Mouse (Mus musculus) erythroblast, adult 5-6 weeks (primary cell): Measurements from ENCODE around the gene 9530053A07Rik. TPM values are rescaled to one million over a fixed set of nuclear protein-coding genes. Genes with fewer than 3 reads are reported as not detected.
"Not testable (repeated sequence)": the region's sequence is repeated elsewhere in the genome, so short reads cannot be mapped to it uniquely, and the experiment has no call there.

Experiments
- ATAC-seq: replicated peaks from 2 replicates; pipeline ENCODE4 v1.8.0; 2016; ENCODE audit warnings: moderate number of reproducible peaks, mild to moderate bottlenecking, moderate TSS enrichment, inconsistent platforms; ENCODE audit not compliant: poor library complexity, low FRiP score, severe bottlenecking
- total RNA-seq, 2 experiments: library from RNA; stranded (forward) in 1 of 2; stranded (reverse) in 1 of 2; fragments of 150-400 nt in 1 of 2; fragments of 200-764, 138-1000 nt in 1 of 2; gene quantifications; 2 replicates each; pipeline versions ENCODE4 v1.2.3 to v1.2.4; 2015 to 2017; ENCODE audit warnings: low replicate concordance in 2 of 2

9530053A07Rik gene
- total RNA-seq (2015; ENCODE audit: low replicate concordance) (not detected in 2 replicates), total RNA-seq (2017; ENCODE audit: low replicate concordance) (0.28 TPM in 1 of 2 replicates, not detected in the other)

GRCm38 (mm10) chr7:28129166-28129565, at the start of gene 9530053A07Rik:
Gene 9530053A07Rik (plus strand): TSS chr7:28129466.
- no peak for ATAC-seq

GRCm38 (mm10) chr7:28084215-28084614, 45.1 kb upstream of the 9530053A07Rik start:
- no peak for ATAC-seq

- no peak for ATAC-seq
Observed at GRCm38 (mm10) chr7:28086236-28086635, 43.0 kb upstream of the 9530053A07Rik start.

DNA sequence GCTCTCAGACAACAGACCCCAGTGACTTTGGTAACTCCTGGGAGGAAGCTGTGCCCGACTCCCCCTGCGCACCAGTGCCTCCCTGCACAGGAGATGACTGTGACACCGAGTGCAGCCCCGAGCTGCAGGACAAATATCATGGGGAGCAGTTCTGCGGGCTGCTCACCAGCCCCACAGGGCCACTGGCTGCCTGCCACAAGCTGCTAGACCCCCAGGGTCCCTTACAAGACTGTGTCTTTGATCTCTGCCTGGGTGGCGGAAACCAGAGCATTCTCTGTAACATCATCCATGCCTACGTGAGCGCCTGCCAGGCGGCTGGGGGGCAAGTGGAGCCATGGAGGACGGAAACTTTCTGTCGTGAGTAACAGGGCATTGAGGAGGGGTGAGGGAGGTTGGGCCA, 35.7 kb upstream of the 9530053A07Rik start:
- ATAC-seq, result no peak

GRCm38 (mm10) chr7:28099101-28099500, 30.2 kb upstream of the 9530053A07Rik start:
- no peak for ATAC-seq

- no peak for ATAC-seq
Observed at GRCm38 (mm10) chr7:28100596-28101590, 28.4 kb upstream of the 9530053A07Rik start.

- ATAC-seq, result not testable (repeated sequence)
Observed at GRCm38 (mm10) chr7:28102936-28103335, 26.3 kb upstream of the 9530053A07Rik start.

DNA sequence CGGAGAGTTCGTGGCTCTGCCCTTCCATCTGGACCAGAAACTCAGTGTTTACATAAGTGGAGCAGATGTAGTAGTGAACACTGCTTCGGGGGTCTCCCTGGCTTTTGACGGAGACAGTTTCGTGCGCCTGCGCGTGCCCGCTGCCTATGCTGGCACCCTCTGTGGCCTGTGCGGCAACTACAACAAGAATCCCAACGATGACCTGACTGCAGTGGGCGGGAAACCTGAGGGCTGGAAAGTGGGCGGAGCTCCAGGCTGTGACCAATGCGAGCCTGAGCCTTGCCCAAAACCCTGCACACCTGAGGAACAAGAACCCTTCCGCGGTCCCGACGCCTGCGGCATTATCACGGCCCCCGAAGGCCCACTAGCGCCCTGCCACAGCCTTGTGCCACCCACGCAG, 24.6 kb upstream of the 9530053A07Rik start:
- ATAC-seq, result no peak

DNA sequence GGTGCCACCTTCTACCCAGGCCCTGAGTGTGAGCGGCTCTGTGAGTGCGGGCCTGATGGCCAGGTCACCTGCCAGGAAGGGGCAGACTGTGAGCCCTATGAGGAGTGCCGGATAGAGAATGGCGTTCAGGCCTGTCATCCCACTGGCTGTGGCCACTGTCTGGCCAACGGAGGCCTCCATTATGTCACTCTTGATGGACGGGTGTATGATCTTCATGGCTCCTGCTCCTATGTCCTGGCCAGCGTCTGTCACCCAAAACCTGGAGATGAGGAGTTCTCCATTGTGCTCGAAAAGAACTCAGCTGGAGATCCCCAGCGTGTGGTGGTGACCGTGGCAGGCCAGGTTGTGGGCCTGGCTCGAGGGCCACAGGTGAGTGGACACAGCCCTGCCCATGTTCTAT, 23.0 kb upstream of the 9530053A07Rik start:
- no peak; the same call in 1 of the 2 replicates for ATAC-seq

GRCm38 (mm10) chr7:28114648-28115047, 14.6 kb upstream of the 9530053A07Rik start:
- ATAC-seq, result no peak

GRCm38 (mm10) chr7:28137613-28138012, 8.3 kb downstream of the 9530053A07Rik start:
- no peak for ATAC-seq

GRCm38 (mm10) chr7:28148263-28148662, 19.0 kb downstream of the 9530053A07Rik start:
- ATAC-seq, result 0 out of 2 replicates have a peak, but pooled peaks have one; percentile 53

DNA sequence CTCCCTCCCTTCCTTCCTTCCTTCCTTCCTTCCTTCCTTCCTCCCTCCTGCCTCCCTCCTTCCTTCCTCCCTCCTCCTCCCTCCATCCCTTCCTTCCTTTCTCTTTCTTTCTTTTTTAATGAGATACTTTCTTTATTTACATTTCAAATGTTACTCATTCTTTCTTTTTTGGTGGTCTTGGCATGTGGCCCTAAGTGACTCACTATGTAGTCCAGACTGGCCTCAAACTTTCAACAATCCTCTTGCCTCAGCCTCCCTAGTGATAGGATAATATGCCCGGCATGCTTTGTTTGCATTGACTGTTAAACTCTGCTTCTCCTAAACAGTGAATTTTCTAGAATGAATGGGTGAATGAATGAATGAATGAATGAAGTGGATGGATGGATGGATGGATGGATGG, 20.6 kb downstream of the 9530053A07Rik start:
- ATAC-seq, result no peak

DNA sequence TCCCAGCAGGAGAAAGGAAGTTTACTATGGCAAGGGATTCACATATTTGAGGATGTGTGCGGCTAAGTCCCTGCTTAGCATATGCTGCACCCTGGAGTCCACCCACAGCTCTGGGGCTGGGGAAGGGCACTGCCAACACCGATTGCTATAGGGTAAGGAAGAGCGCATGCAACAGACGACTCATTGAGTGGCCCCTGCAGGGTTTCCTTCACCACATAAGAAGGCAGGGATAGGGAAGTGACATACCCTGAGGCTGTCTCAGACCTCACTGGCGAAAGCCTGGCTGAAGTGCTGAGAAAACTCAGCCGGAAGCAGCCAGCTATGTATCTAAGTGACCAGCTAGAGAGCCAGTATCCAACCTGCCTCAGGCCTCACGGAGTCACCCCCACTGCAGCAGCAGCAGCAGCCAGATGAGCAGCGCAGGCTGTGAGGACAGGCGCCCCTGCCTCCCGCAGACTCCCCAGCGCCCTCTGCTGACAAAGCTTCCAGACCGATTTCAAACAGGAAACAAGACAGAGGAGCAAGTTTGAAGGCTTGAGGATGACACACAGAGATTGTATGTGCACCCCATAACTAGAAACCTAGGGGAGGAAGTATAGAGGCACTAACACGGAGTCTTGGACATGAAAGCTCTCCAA, 22.4 kb downstream of the 9530053A07Rik start:
- no peak for ATAC-seq

DNA sequence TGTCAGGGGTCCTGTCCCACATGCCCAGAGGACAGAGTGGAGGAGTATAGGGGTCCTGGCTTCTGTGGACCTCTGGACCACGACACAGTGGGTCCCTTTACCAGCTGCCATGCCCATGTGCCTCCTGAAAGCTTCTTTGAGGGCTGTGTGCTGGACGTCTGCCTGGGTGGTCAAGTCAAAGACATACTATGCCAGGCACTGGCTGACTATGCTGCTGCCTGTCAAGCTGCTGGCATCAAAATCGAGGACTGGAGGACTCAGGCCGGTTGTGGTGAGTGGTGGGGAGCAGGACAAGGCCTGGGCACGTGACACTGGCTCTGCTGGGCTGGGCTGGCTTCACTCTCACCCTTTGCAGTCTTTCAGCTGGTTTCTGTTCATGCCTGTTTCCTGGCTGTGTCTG, 24.3 kb downstream of the 9530053A07Rik start:
- not testable (repeated sequence) for ATAC-seq

DNA sequence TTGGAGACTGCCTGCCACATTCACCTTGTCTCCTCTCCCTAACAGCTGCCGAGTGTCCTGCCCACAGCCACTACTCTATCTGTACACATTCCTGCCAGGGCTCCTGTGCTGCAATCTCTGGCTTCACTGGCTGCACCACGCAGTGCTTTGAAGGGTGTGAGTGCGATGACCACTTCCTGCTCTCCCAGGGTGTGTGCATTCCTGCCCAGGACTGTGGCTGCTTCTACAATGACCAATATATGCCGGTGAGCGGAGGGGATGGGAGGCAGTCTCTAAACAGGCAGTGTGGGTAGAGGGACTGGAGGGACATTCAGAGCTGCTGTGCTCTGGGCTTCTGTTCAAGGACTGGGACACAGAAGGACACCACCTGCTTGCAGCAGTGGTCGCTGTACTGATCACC, 30.0 kb downstream of the 9530053A07Rik start:
- ATAC-seq, result no peak

GRCm38 (mm10) chr7:28159893-28160292, 30.6 kb downstream of the 9530053A07Rik start:
- ATAC-seq, result no peak

GRCm38 (mm10) chr7:28161163-28161749, 32.0 kb downstream of the 9530053A07Rik start:
- no peak for ATAC-seq

DNA sequence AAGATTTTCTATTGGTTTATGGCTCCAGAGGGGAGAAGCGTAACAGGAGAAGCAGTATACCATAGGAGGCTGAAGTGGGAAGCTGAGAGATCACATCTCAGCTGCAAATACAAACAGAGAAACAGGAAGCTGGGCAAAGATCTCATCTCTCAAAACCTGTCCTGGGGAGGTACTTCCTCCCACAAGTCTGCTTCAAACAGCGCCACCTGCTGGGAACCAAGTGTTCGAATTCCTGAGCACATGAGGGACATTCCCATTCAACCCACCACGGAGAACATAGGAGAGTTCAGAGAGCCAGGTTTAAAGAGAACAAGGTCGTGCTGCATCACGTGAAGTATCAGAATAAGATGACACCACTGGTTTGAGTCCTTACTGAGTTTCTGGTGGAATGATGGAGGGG, 36.1 kb downstream of the 9530053A07Rik start:
- no peak for ATAC-seq
